Mouse (Mus musculus): ENCODE data around the gene 4930404H24Rik. TPM values are rescaled to one million over a fixed set of nuclear protein-coding genes. Genes with fewer than 3 reads are reported as not detected.

Gene 4930404H24Rik
- polyA plus RNA-seq, 1 experiment = not detected

- no peak overlapping the region for H3K4me3 ChIP-seq (replicated peaks; ENCODE audit: control insufficient read depth, low read depth, low read length)
- H3K4me1 ChIP-seq (ENCODE audit: control insufficient read depth, insufficient read depth, low read length) = no peaks in the 10 kb centered on the region; the same call in none of the 2 replicates
- TF ChIP-seq CTCF (IDR thresholded peaks at IDR 0.05; ENCODE audit: control insufficient read depth, insufficient read depth, low read length) (no peak), POLR2A (IDR thresholded peaks at IDR 0.05; ENCODE audit: borderline replicate concordance, control insufficient read depth, low read depth, low read length) (no peak)
- H3K27ac ChIP-seq (ENCODE audit: control insufficient read depth, insufficient read depth, low read depth, low read length, poor library complexity) = no peak overlapping the region; the same call in 1 of the 2 replicates
- 4% methylated on average over 80 of the region's 85 CpGs for WGBS
These were observed 35.3 kb downstream of the 4930404H24Rik start for GRCm38 (mm10) chr2:153527580-153528531.

GRCm38 (mm10) chr2:153528571-153529364 is 36.2 kb downstream of the 4930404H24Rik start:
- no peaks in the 10 kb centered on the region; the same call in none of the 2 replicates for H3K4me1 ChIP-seq (ENCODE audit: control insufficient read depth, insufficient read depth, low read length)
- no peak overlapping the region; the same call in 1 of the 2 replicates for H3K27ac ChIP-seq (ENCODE audit: control insufficient read depth, insufficient read depth, low read depth, low read length, poor library complexity)
- H3K4me3 ChIP-seq (replicated peaks; ENCODE audit: control insufficient read depth, low read depth, low read length) = peak overlapping the region; percentile 43
- under 1% methylated on average over 62 of the region's 70 CpGs for WGBS
- TF ChIP-seq CTCF (IDR thresholded peaks at IDR 0.05; ENCODE audit: control insufficient read depth, insufficient read depth, low read length) (no peak), POLR2A (IDR thresholded peaks at IDR 0.05; ENCODE audit: borderline replicate concordance, control insufficient read depth, low read depth, low read length) (no peak)

- Histone ChIP-seq H3K27ac (ENCODE audit: control insufficient read depth, insufficient read depth, low read depth, low read length, poor library complexity) (peak overlapping the region; percentile 67; the same call in 1 of the 2 replicates), H3K4me1 (ENCODE audit: control insufficient read depth, insufficient read depth, low read length) (no peaks in the 10 kb centered on the region; the same call in none of the 2 replicates), H3K4me3 (replicated peaks; ENCODE audit: control insufficient read depth, low read depth, low read length) (peak overlapping the region; percentile 59)
- under 1% methylated on average over 53 of the region's 53 CpGs for WGBS
- TF ChIP-seq POLR2A (IDR thresholded peaks at IDR 0.05; ENCODE audit: borderline replicate concordance, control insufficient read depth, low read depth, low read length) (no peak), CTCF (IDR thresholded peaks at IDR 0.05; ENCODE audit: control insufficient read depth, insufficient read depth, low read length) (no peak)
These were observed 36.8 kb downstream of the 4930404H24Rik start for GRCm38 (mm10) chr2:153529365-153529781.

- Histone ChIP-seq H3K4me3 (replicated peaks; ENCODE audit: control insufficient read depth, low read depth, low read length) (peak within 1 kb of the TSS; percentile 59), H3K27ac (ENCODE audit: control insufficient read depth, insufficient read depth, low read depth, low read length, poor library complexity) (peak within 1 kb of the TSS; percentile 67; the same call in 1 of the 2 replicates), H3K4me1 (ENCODE audit: control insufficient read depth, insufficient read depth, low read length) (no peaks in the 10 kb centered on the region; the same call in none of the 2 replicates)
- TF ChIP-seq CTCF (IDR thresholded peaks at IDR 0.05; ENCODE audit: control insufficient read depth, insufficient read depth, low read length) = no peak
- TF ChIP-seq POLR2A (IDR thresholded peaks at IDR 0.05; ENCODE audit: borderline replicate concordance, control insufficient read depth, low read depth, low read length) = no peak
- WGBS = 6% methylated on average over 65 of the region's 86 CpGs
These were observed 37.6 kb downstream of the 4930404H24Rik start, which contains the start of gene Nol4l for GRCm38 (mm10) chr2:153529931-153530766. Nol4l (minus strand) TSS chr2:153529971.

- Histone ChIP-seq H3K27ac (ENCODE audit: control insufficient read depth, insufficient read depth, low read depth, low read length, poor library complexity) (no peak overlapping the region), H3K4me3 (replicated peaks; ENCODE audit: control insufficient read depth, low read depth, low read length) (no peak overlapping the region), H3K4me1 (ENCODE audit: control insufficient read depth, insufficient read depth, low read length) (no peaks in the 10 kb centered on the region; the same call in 1 of the 2 replicates)
- TF ChIP-seq CTCF (IDR thresholded peaks at IDR 0.05; ENCODE audit: control insufficient read depth, insufficient read depth, low read length) (no peak), POLR2A (IDR thresholded peaks at IDR 0.05; ENCODE audit: borderline replicate concordance, control insufficient read depth, low read depth, low read length) (no peak)
- 47% methylated on average over 5 of the region's 5 CpGs for WGBS
These were observed 38.4 kb downstream of the 4930404H24Rik start for GRCm38 (mm10) chr2:153530948-153531347.

- H3K4me3 ChIP-seq (replicated peaks; ENCODE audit: control insufficient read depth, low read depth, low read length) = no peak overlapping the region
- no peaks in the 10 kb centered on the region; the same call in 1 of the 2 replicates for H3K4me1 ChIP-seq (ENCODE audit: control insufficient read depth, insufficient read depth, low read length)
- no peak overlapping the region for H3K27ac ChIP-seq (ENCODE audit: control insufficient read depth, insufficient read depth, low read depth, low read length, poor library complexity)
- 79% methylated on average over 1 of the region's 1 CpGs for WGBS
- no peak for TF ChIP-seq POLR2A (IDR thresholded peaks at IDR 0.05; ENCODE audit: borderline replicate concordance, control insufficient read depth, low read depth, low read length)
- no peak for TF ChIP-seq CTCF (IDR thresholded peaks at IDR 0.05; ENCODE audit: control insufficient read depth, insufficient read depth, low read length)
These were observed 41.4 kb downstream of the 4930404H24Rik start for GRCm38 (mm10) chr2:153533981-153534380.

GRCm38 (mm10) chr2:153538898-153539297 is 46.3 kb downstream of the 4930404H24Rik start:
- H3K4me1 ChIP-seq (ENCODE audit: control insufficient read depth, insufficient read depth, low read length) = peaks cover 9% of the 10 kb centered on the region
- no peak overlapping the region for H3K4me3 ChIP-seq (replicated peaks; ENCODE audit: control insufficient read depth, low read depth, low read length)
- no peak for TF ChIP-seq CTCF (IDR thresholded peaks at IDR 0.05; ENCODE audit: control insufficient read depth, insufficient read depth, low read length)
- no peak for TF ChIP-seq POLR2A (IDR thresholded peaks at IDR 0.05; ENCODE audit: borderline replicate concordance, control insufficient read depth, low read depth, low read length)
- 75% methylated on average over 3 of the region's 3 CpGs for WGBS
- no peak overlapping the region for H3K27ac ChIP-seq (ENCODE audit: control insufficient read depth, insufficient read depth, low read depth, low read length, poor library complexity)
